Mouse (Mus musculus): ENCODE results near the gene Kif9. TPM values are rescaled to one million over a fixed set of nuclear protein-coding genes. Genes with fewer than 3 reads are reported as not detected.

Gene Kif9
- 0.02 TPM in 1 of 2 replicates, not detected in the other for polyA plus RNA-seq (2012)

GRCm38 (mm10) chr9:110476124-110477091 is at the start of gene Kif9, which contains the start of gene Klhl18:
Gene Kif9 (plus strand): TSS chr9:110476958.
Gene Klhl18 (minus strand): TSS chr9:110476694.
- no peak for TF ChIP-seq GATA1 (IDR thresholded peaks at IDR 0.05; ENCODE audit: low read length)

GRCm38 (mm10) chr9:110431241-110431640 is 45.5 kb upstream of the Kif9 start:
- TF ChIP-seq GATA1 (IDR thresholded peaks at IDR 0.05; ENCODE audit: low read length) = no peak

GRCm38 (mm10) chr9:110433045-110433444 is 43.7 kb upstream of the Kif9 start:
- TF ChIP-seq GATA1 (IDR thresholded peaks at IDR 0.05; ENCODE audit: low read length) = no peak

GRCm38 (mm10) chr9:110436041-110436440 is 40.7 kb upstream of the Kif9 start:
- no peak for TF ChIP-seq GATA1 (IDR thresholded peaks at IDR 0.05; ENCODE audit: low read length)

- no peak for TF ChIP-seq GATA1 (IDR thresholded peaks at IDR 0.05; ENCODE audit: low read length)
Observed at GRCm38 (mm10) chr9:110440049-110440448, 36.7 kb upstream of the Kif9 start.

- TF ChIP-seq GATA1 (IDR thresholded peaks at IDR 0.05; ENCODE audit: low read length) = no peak
Observed at GRCm38 (mm10) chr9:110440559-110440958, 36.2 kb upstream of the Kif9 start.

GRCm38 (mm10) chr9:110448356-110448755 is 28.4 kb upstream of the Kif9 start:
- no peak for TF ChIP-seq GATA1 (IDR thresholded peaks at IDR 0.05; ENCODE audit: low read length)

- TF ChIP-seq GATA1 (IDR thresholded peaks at IDR 0.05; ENCODE audit: low read length) = no peak
Observed at GRCm38 (mm10) chr9:110448857-110449617, 27.7 kb upstream of the Kif9 start.

- no peak for TF ChIP-seq GATA1 (IDR thresholded peaks at IDR 0.05; ENCODE audit: low read length)
Observed at GRCm38 (mm10) chr9:110452523-110452922, 24.2 kb upstream of the Kif9 start.

- no peak for TF ChIP-seq GATA1 (IDR thresholded peaks at IDR 0.05; ENCODE audit: low read length)
Observed at GRCm38 (mm10) chr9:110457926-110458325, 18.8 kb upstream of the Kif9 start.

GRCm38 (mm10) chr9:110459145-110459727 is 17.5 kb upstream of the Kif9 start:
- TF ChIP-seq GATA1 (IDR thresholded peaks at IDR 0.05; ENCODE audit: low read length) = no peak

GRCm38 (mm10) chr9:110460884-110461815 is 15.6 kb upstream of the Kif9 start:
- no peak for TF ChIP-seq GATA1 (IDR thresholded peaks at IDR 0.05; ENCODE audit: low read length)

GRCm38 (mm10) chr9:110462321-110462720 is 14.4 kb upstream of the Kif9 start:
- TF ChIP-seq GATA1 (IDR thresholded peaks at IDR 0.05; ENCODE audit: low read length) = no peak

GRCm38 (mm10) chr9:110463983-110464591 is 12.7 kb upstream of the Kif9 start:
- TF ChIP-seq GATA1 (IDR thresholded peaks at IDR 0.05; ENCODE audit: low read length) = no peak

All from G1E-ER4 (cell line).